Comparison of ENCODE assay signal across 8 mouse cellular contexts in genomic region chr12:79859354-79860247, GRCm38 (mm10).
DNase-seq lines count a peak whose midpoint lies in the region; ATAC-seq and TF ChIP-seq lines count a peak whose summit lies in the region.
"Had no signal": no experiment of that assay in that cellular context is flagged by ENCODE, and none has a peak within 500 bp of the region (broad histone marks: within the 10 kb centered on the region; RNA-seq: fewer than 3 reads in every experiment).

No protein-coding gene starts in this region.

- peak; percentile 81 for ATAC-seq in forebrain, embryonic 14.5 days
- ATAC-seq in hindbrain, embryonic 16.5 days = no peak
- ATAC-seq in liver, embryonic 11.5 days (replicated peaks; ENCODE audit: low FRiP score) = 0 out of 2 replicates have a peak, but pooled peaks have one; percentile 39
- no peak for ATAC-seq in erythroblast, adult 5-6 weeks (replicated peaks; ENCODE audit: low FRiP score, poor library complexity, severe bottlenecking)

- 16% methylated on average over 14 of the region's 14 CpGs for WGBS in forebrain, embryonic 14.5 days
- WGBS in hindbrain, embryonic 16.5 days = 38% methylated on average over 14 of the region's 14 CpGs
- WGBS in liver, embryonic 11.5 days = 33% methylated on average over 14 of the region's 14 CpGs

- no peak for TF ChIP-seq CTCF in brain, embryonic 14.5 days (IDR thresholded peaks at IDR 0.05; ENCODE audit: borderline replicate concordance, extremely low read depth, insufficient read depth, insufficient read length)

- DNase-seq in brain, embryonic 14.5 days (ENCODE audit: low read depth) = peak; percentile 89
- peak; percentile 66 for DNase-seq in forebrain, embryonic 14.5 days (ENCODE audit: low spot score)
- DNase-seq in liver, embryonic 11.5 days (ENCODE audit: low spot score) = no peak
- peak; percentile 72 for DNase-seq in ovary, postnatal 14 days (ENCODE audit: low spot score)
- DNase-seq in B cell, adult 2 months = no peak

- peaks cover 9% of the 10 kb centered on the region for H3K4me1 ChIP-seq in forebrain, embryonic 14.5 days (ENCODE audit: control insufficient read depth, insufficient read depth, low read length)
- peaks cover 4% of the 10 kb centered on the region; the same call in 1 of the 2 replicates for H3K4me1 ChIP-seq in hindbrain, embryonic 16.5 days (ENCODE audit: control insufficient read depth, insufficient read depth, low read depth, low read length)
- H3K4me1 ChIP-seq in liver, embryonic 11.5 days (replicated peaks; ENCODE audit: control insufficient read depth, insufficient read depth, low read length) = peaks cover 38% of the 10 kb centered on the region

- H3K36me3 ChIP-seq in forebrain, embryonic 14.5 days (ENCODE audit: control insufficient read depth, insufficient read depth, low read length) = no peaks in the 10 kb centered on the region
- no peaks in the 10 kb centered on the region for H3K36me3 ChIP-seq in hindbrain, embryonic 16.5 days (ENCODE audit: control insufficient read depth, insufficient read depth, low read length)
- no peaks in the 10 kb centered on the region for H3K36me3 ChIP-seq in liver, embryonic 11.5 days (ENCODE audit: control insufficient read depth, insufficient read depth, low read length)

- H3K4me3 ChIP-seq in forebrain, embryonic 14.5 days (ENCODE audit: low read depth, low read length) = no peak overlapping the region
- H3K4me3 ChIP-seq in hindbrain, embryonic 16.5 days (ENCODE audit: low read length) = no peak overlapping the region
- H3K4me3 ChIP-seq in liver, embryonic 11.5 days (ENCODE audit: low read depth, low read length) = no peak overlapping the region
- H3K4me3 ChIP-seq: myocyte had no signal

- no peak for TF ChIP-seq POLR2A in brain, embryonic 14.5 days (IDR thresholded peaks at IDR 0.05; ENCODE audit: borderline replicate concordance, extremely low read depth, insufficient read depth, insufficient read length, poor library complexity, severe bottlenecking)

- H3K27me3 ChIP-seq in forebrain, embryonic 14.5 days (replicated peaks; ENCODE audit: control insufficient read depth, insufficient read depth, low read length) = no peaks in the 10 kb centered on the region
- H3K27me3 ChIP-seq in hindbrain, embryonic 16.5 days (replicated peaks; ENCODE audit: control insufficient read depth, insufficient read depth, low read length) = no peaks in the 10 kb centered on the region
- no peaks in the 10 kb centered on the region for H3K27me3 ChIP-seq in liver, embryonic 11.5 days (replicated peaks; ENCODE audit: control insufficient read depth, insufficient read depth, low read length)

- no peak overlapping the region for H3K4me2 ChIP-seq in forebrain, embryonic 14.5 days (ENCODE audit: low read length)
- H3K4me2 ChIP-seq in hindbrain, embryonic 16.5 days (ENCODE audit: low read length) = no peak overlapping the region
- H3K4me2 ChIP-seq in liver, embryonic 11.5 days = no peak overlapping the region

- no peak overlapping the region for H3K9ac ChIP-seq in forebrain, embryonic 14.5 days (ENCODE audit: low read length)
- no peak overlapping the region for H3K9ac ChIP-seq in hindbrain, embryonic 16.5 days (ENCODE audit: low read depth, low read length)
- H3K9ac ChIP-seq in liver, embryonic 11.5 days (ENCODE audit: low read depth, low read length) = 0 out of 2 replicates have a peak overlapping the region, but pooled peaks have one; percentile 2

- H3K27ac ChIP-seq in forebrain, embryonic 14.5 days (ENCODE audit: low read depth, low read length) = peak overlapping the region; percentile 58
- H3K27ac ChIP-seq in hindbrain, embryonic 16.5 days (ENCODE audit: low read depth, low read length) = peak overlapping the region; percentile 36; the same call in 1 of the 2 replicates
- peak overlapping the region; percentile 50 for H3K27ac ChIP-seq in liver, embryonic 11.5 days (ENCODE audit: low read depth, low read length)

- H3K9me3 ChIP-seq in forebrain, embryonic 14.5 days (replicated peaks; ENCODE audit: control insufficient read depth, low read length) = no peaks in the 10 kb centered on the region
- H3K9me3 ChIP-seq in hindbrain, embryonic 16.5 days (ENCODE audit: control insufficient read depth, low read length) = no peaks in the 10 kb centered on the region
- H3K9me3 ChIP-seq in liver, embryonic 11.5 days (ENCODE audit: control insufficient read depth, low read length) = no peaks in the 10 kb centered on the region

Comparison
In these comparisons a context has a peak if more than half of its experiments do, and no peak if none do; other contexts are left out.
1. DNase-seq: peak in brain, embryonic 14.5 days (single experiment), forebrain, embryonic 14.5 days (single experiment) and ovary, postnatal 14 days (single experiment); none in liver, embryonic 11.5 days (single experiment) and B cell, adult 2 months (0 of 2).
2. ATAC-seq: peak in forebrain, embryonic 14.5 days (single experiment) and liver, embryonic 11.5 days (single experiment); none in hindbrain, embryonic 16.5 days (single experiment) and erythroblast, adult 5-6 weeks (single experiment).
3. Peak in every context shown above with its lines, with median percentiles within 50 percentile points of each other: H3K27ac ChIP-seq.